In the genomic region with DNA sequence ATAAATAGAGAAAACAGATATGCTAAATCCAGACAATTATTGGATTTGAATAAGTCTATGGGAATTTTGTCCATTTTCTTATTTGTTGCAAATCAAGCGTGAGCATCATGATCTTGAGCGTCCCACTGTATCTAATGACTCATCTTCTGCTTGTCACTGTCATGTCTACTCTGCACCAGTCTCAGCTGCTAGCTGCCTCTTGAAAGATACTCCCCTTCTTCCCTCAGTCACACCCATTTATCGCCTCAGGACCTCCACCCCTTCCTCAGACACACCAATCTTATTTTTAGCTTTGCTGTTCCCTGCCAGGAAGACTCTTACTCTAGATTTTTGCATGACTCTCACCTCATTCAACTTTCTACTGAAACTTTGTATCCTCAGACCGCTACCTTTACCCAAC, we compare ENCODE assay signal across 1 mouse cellular context.
TF ChIP-seq lines count a peak whose summit lies in the region.

No protein-coding gene starts in this region.

TF ChIP-seq in MEL, 35 proteins besides CTCF, POLR2A, EP300 and RAD21:
- no peak for TF ChIP-seq NRF1 (IDR thresholded peaks at IDR 0.05; ENCODE audit: insufficient read depth, low read depth, low read length, poor library complexity, severe bottlenecking)
- TF ChIP-seq SMC3 (IDR thresholded peaks at IDR 0.05; ENCODE audit: low read depth, low read length) = no peak
- no peak for TF ChIP-seq HCFC1 (IDR thresholded peaks at IDR 0.05; ENCODE audit: low read depth, low read length)
- TF ChIP-seq TAL1 (IDR thresholded peaks at IDR 0.05; ENCODE audit: low read length) = no peak
- TF ChIP-seq UBTF (IDR thresholded peaks at IDR 0.05; ENCODE audit: borderline replicate concordance, insufficient read depth, low read depth, low read length) = no peak
- TF ChIP-seq GATA1 (IDR thresholded peaks at IDR 0.05; ENCODE audit: low read depth, low read length) = no peak
- TF ChIP-seq MAZ (IDR thresholded peaks at IDR 0.05; ENCODE audit: low read depth, low read length) = no peak
- TF ChIP-seq POLR2AphosphoS2 (IDR thresholded peaks at IDR 0.05; ENCODE audit: low read length) = no peak
- no peak for TF ChIP-seq USF2 (IDR thresholded peaks at IDR 0.05; ENCODE audit: borderline replicate concordance in 1 of 2, insufficient read depth in 1 of 2, low read depth in 1 of 2, low read length in 2 of 2)
- no peak for TF ChIP-seq CHD2 (IDR thresholded peaks at IDR 0.05; ENCODE audit: low read length)
- TF ChIP-seq GABPA (IDR thresholded peaks at IDR 0.05; ENCODE audit: low read depth, low read length) = no peak
- no peak for TF ChIP-seq ZKSCAN1 (IDR thresholded peaks at IDR 0.05; ENCODE audit: low read depth, low read length)
- no peak for TF ChIP-seq MEF2A (IDR thresholded peaks at IDR 0.05; ENCODE audit: extremely low read depth, insufficient replicate concordance, low read depth, low read length, poor library complexity, severe bottlenecking)
